Mouse (Mus musculus): Measurements from ENCODE around the gene Tdrd5.

- TF ChIP-seq CTCF (IDR thresholded peaks at IDR 0.05) (no peak), EP300 (IDR thresholded peaks at IDR 0.05) (no peak)
Observed at GRCm38 (mm10) chr1:156221327-156221726, 82.1 kb downstream of the Tdrd5 start.

Data from lung, postnatal 0 days (tissue).